Comparison of ENCODE assay signal across 28 mouse cellular contexts in the genomic region with DNA sequence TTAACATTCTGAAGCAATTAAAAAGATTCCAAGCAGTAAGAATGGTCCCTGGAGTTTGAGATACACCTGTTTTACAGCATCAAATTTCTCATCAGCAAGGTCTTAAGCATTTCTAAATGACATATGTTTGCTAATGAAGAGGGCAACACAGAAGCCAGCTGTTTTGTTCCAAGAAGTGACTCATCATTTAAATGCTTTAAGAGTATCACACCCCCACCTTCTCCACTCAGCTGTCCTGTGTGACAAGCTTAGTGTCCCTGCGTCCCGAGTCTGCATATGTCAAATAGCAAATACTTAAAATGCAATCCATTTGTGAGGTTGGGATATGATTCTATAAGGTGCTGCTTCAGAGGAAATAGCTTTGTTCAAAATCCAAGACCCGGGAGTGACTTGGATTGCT.
DNase-seq lines count a peak whose midpoint lies in the region; ATAC-seq and TF ChIP-seq lines count a peak whose summit lies in the region.
"Had no signal": no experiment of that assay in that cellular context is flagged by ENCODE, and none has a peak within 500 bp of the region (broad histone marks: within the 10 kb centered on the region; RNA-seq: fewer than 3 reads in every experiment).

No protein-coding gene starts in this region.

- no peak overlapping the region for H3K9ac ChIP-seq in midbrain, postnatal 0 days (replicated peaks; ENCODE audit: low read length, poor library complexity, severe bottlenecking)
- no peak overlapping the region for H3K9ac ChIP-seq in midbrain, embryonic 13.5 days (replicated peaks)
- H3K9ac ChIP-seq: embryonic facial prominence, embryonic 15.5 days; forebrain, postnatal 0 days; heart, embryonic 13.5 days; hindbrain, embryonic 15.5 days had no signal

- no peak overlapping the region for H3K4me2 ChIP-seq in midbrain, postnatal 0 days (ENCODE audit: low read depth, low read length, poor library complexity, severe bottlenecking)
- H3K4me2 ChIP-seq in midbrain, embryonic 13.5 days (replicated peaks): no peak overlapping the region
- H3K4me2 ChIP-seq: embryonic facial prominence, embryonic 15.5 days; heart, embryonic 13.5 days; hindbrain, embryonic 15.5 days had no signal

- no peaks in the 10 kb centered on the region for H3K4me1 ChIP-seq in midbrain, postnatal 0 days (ENCODE audit: insufficient read depth, low read length)
- no peaks in the 10 kb centered on the region for H3K4me1 ChIP-seq in midbrain, embryonic 13.5 days (replicated peaks)
- H3K4me1 ChIP-seq: embryonic facial prominence, embryonic 15.5 days; heart, embryonic 10.5 days; heart, embryonic 13.5 days; hindbrain, embryonic 15.5 days had no signal

- DNase-seq in frontal cortex, postnatal 36 days (ENCODE audit: low spot score in 2 of 2): no peak
- DNase-seq in midbrain, postnatal 0 days (ENCODE audit: low spot score): peak; percentile 26
- peak; percentile 1 for DNase-seq in telencephalon, adult 2 months (ENCODE audit: low read depth, low spot score)
- no peak for DNase-seq in kidney, postnatal 10 days
- DNase-seq: adrenal gland, postnatal 10 days; adrenal gland, postnatal 36 days; B cell, adult 2 months; cerebellum, adult 11-12 months; cerebellum, adult 8-10 months; cerebellum, postnatal 36 days; embryo, embryonic 11 days; forebrain, postnatal 0 days; gastrocnemius, postnatal 10 days; gastrocnemius, postnatal 36 days; heart, adult 2 months; heart, postnatal 14 days; heart, postnatal 4 days had no signal

- TF ChIP-seq CTCF in midbrain, postnatal 0 days (IDR thresholded peaks at IDR 0.05): no peak

- WGBS in midbrain, postnatal 0 days: 51% methylated on average over 3 of the region's 3 CpGs
- 62% methylated on average over 3 of the region's 3 CpGs for WGBS in midbrain, embryonic 13.5 days

- H3K27ac ChIP-seq in midbrain, postnatal 0 days (ENCODE audit: low read depth, low read length): no peak overlapping the region
- H3K27ac ChIP-seq in midbrain, embryonic 13.5 days: no peak overlapping the region
- H3K27ac ChIP-seq: embryonic facial prominence, embryonic 15.5 days; heart, adult 2 months; heart, embryonic 10.5 days; heart, embryonic 13.5 days; hindbrain, embryonic 15.5 days had no signal

- H3K9me3 ChIP-seq in midbrain, postnatal 0 days (ENCODE audit: low read length): no peaks in the 10 kb centered on the region
- H3K9me3 ChIP-seq in midbrain, embryonic 13.5 days: no peaks in the 10 kb centered on the region
- H3K9me3 ChIP-seq: embryonic facial prominence, embryonic 15.5 days; G1E; heart, embryonic 10.5 days; heart, embryonic 13.5 days; hindbrain, embryonic 15.5 days had no signal

- no peaks in the 10 kb centered on the region for H3K27me3 ChIP-seq in midbrain, postnatal 0 days (ENCODE audit: insufficient read depth, low read length)
- no peaks in the 10 kb centered on the region for H3K27me3 ChIP-seq in midbrain, embryonic 13.5 days
- H3K27me3 ChIP-seq: CH12.LX; embryonic facial prominence, embryonic 15.5 days; heart, embryonic 13.5 days; hindbrain, embryonic 15.5 days had no signal

- peak; percentile 72 for ATAC-seq in frontal cortex, adult (ENCODE audit: low TSS enrichment)
- ATAC-seq in midbrain, postnatal 0 days (ENCODE audit: low FRiP score): no peak
- no peak for ATAC-seq in midbrain, embryonic 13.5 days
- ATAC-seq: forebrain, embryonic 14.5 days; forebrain, postnatal 0 days; intestine, embryonic 16.5 days; Patski had no signal

- no peak overlapping the region for H3K4me3 ChIP-seq in midbrain, postnatal 0 days (ENCODE audit: low read depth, low read length)
- H3K4me3 ChIP-seq in midbrain, embryonic 13.5 days (replicated peaks): no peak overlapping the region
- H3K4me3 ChIP-seq: embryonic facial prominence, embryonic 15.5 days; heart, adult 2 months; heart, embryonic 10.5 days; heart, embryonic 13.5 days; hindbrain, embryonic 15.5 days had no signal

- no peaks in the 10 kb centered on the region for H3K36me3 ChIP-seq in midbrain, postnatal 0 days (ENCODE audit: insufficient read depth, low read length)
- no peaks in the 10 kb centered on the region for H3K36me3 ChIP-seq in midbrain, embryonic 13.5 days
- H3K36me3 ChIP-seq: embryonic facial prominence, embryonic 15.5 days; G1E; heart, embryonic 10.5 days; heart, embryonic 13.5 days; hindbrain, embryonic 15.5 days had no signal

Comparison
In these comparisons a context has a peak if more than half of its experiments do, and no peak if none do; other contexts are left out.
1. DNase-seq: peak in midbrain, postnatal 0 days (single experiment) and telencephalon, adult 2 months (single experiment); none in frontal cortex, postnatal 36 days (0 of 2) and kidney, postnatal 10 days (single experiment).